Mouse (Mus musculus) liver, embryonic 13.5 days (tissue): Measurements from ENCODE around the gene Clic4. TPM values are rescaled to one million over a fixed set of nuclear protein-coding genes. Genes with fewer than 3 reads are reported as not detected.

Experiments used
- ATAC-seq: fragments of 200-750 bp; cut with Nextera tagmentation; 2 replicates; pipeline ENCODE4 v1.8.0; 2017; ENCODE audit warnings: low read depth, mild to moderate bottlenecking, moderate number of reproducible peaks, moderate library complexity
- DNase-seq: peaks from one replicate; pipeline ENCODE4 v3.0.0; 2022
- H3K27ac ChIP-seq: fragments of 300-500 bp; sonication (generic); 2 replicates; pipeline ENCODE4 v1.5.1; 2015; ENCODE audit warnings: moderate library complexity, mild to moderate bottlenecking, inconsistent platforms
- H3K27me3 ChIP-seq: fragments of 300-500 bp; sonication (generic); 2 replicates; pipeline ENCODE4 v1.6.1; 2015; ENCODE audit warnings: mild to moderate bottlenecking, inconsistent platforms
- H3K36me3 ChIP-seq: fragments of 300-500 bp; sonication (generic); 2 replicates; pipeline ENCODE4 v1.6.1; 2015; ENCODE audit warnings: mild to moderate bottlenecking, inconsistent platforms
- H3K4me1 ChIP-seq: fragments of 300-500 bp; sonication (generic); replicated peaks from 2 replicates; pipeline ENCODE4 v1.6.1; 2015; ENCODE audit warnings: inconsistent platforms
- H3K4me2 ChIP-seq: fragments of 300-500 bp; sonication (generic); 2 replicates; pipeline ENCODE4 v1.6.1; 2015; ENCODE audit warnings: inconsistent platforms, mild to moderate bottlenecking, moderate library complexity
- H3K4me3 ChIP-seq: fragments of 300-500 bp; sonication (generic); replicated peaks from 2 replicates; pipeline ENCODE4 v1.5.1; 2015; ENCODE audit warnings: mild to moderate bottlenecking, inconsistent platforms
- H3K9ac ChIP-seq: fragments of 300-500 bp; sonication (generic); 2 replicates; pipeline ENCODE4 v1.6.1; 2015; ENCODE audit warnings: mild to moderate bottlenecking, inconsistent platforms
- H3K9me3 ChIP-seq: fragments of 300-500 bp; sonication (generic); replicated peaks from 2 replicates; pipeline ENCODE4 v1.6.1; 2016; ENCODE audit warnings: inconsistent platforms
- WGBS: fragments of 180-500 bp; shearing (Covaris S2); methylation state at CpG from one replicate; pipeline ENCODE4 v1.1.7; 2015; ENCODE audit not compliant: insufficient replicate concordance; 5-methylcytosine and 5-hydroxymethylcytosine counted together
- polyA plus RNA-seq: library from polyadenylated mRNA; unstranded; fragments of >200 nt; fragmentation: Nextera tagmentation; extraction: Ambion mirVana; gene quantifications from 2 replicates; pipeline ENCODE4 v1.2.1, GENCODE M21; 2015

Clic4 gene
- polyA plus RNA-seq, 1 experiment from 2014 or later: 109 TPM

- DNase-seq (peak; percentile 32), ATAC-seq (no peak)
- Histone ChIP-seq H3K4me1 (peaks cover 97% of the 10 kb centered on the region), H3K9ac (no peak overlapping the region), H3K27me3 (no peaks in the 10 kb centered on the region), H3K36me3 (peaks cover 9% of the 10 kb centered on the region), H3K9me3 (0 out of 2 replicates have a peak, but pooled peaks cover 4% of the 10 kb centered on the region), H3K4me2 (no peak overlapping the region), H3K27ac (no peak overlapping the region; the same call in 1 of the 2 replicates), H3K4me3 (no peak overlapping the region)
- WGBS: 84% methylated on average over 3 of the region's 3 CpGs
Measured at GRCm38 (mm10) chr4:135244335-135244734, 28.3 kb downstream of the Clic4 start.

DNA sequence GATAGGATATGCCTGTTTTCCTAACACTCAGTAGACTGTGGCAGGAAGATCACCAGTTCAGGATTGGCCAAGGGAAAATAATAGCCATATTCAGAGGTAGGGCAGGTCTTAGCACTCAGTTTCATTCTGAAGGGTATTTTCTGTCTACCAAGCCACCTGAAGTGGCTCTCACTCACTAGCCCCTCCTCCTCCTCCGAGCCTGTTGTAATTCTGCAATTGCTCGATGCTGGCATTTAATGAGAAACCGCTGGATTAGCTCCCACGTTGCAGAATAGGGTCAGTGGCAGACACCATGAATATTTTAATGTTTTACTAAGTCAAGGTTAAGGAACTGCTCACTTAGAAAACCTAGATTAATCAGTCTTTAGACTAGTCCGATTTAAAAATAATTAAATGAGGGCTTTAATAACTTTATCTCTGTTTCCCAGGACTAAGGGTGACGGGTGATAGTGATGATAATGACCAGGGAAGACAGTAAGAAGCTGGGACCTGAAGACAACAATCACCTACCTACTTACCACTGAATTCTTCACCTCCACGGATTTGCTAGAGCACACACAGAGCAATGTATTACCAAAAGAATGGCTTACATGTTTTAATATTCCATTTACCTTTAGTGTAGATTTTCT, 29.6 kb downstream of the Clic4 start:
- no peak for DNase-seq
- H3K36me3 ChIP-seq: peaks cover 17% of the 10 kb centered on the region
- 39% methylated on average over 7 of the region's 7 CpGs for WGBS
- peaks cover 99% of the 10 kb centered on the region for H3K4me1 ChIP-seq
- H3K27me3 ChIP-seq: no peaks in the 10 kb centered on the region
- ATAC-seq: no peak
- H3K4me2 ChIP-seq: no peak overlapping the region
- no peaks in the 10 kb centered on the region for H3K9me3 ChIP-seq
- H3K27ac ChIP-seq: peak overlapping the region; percentile 60
- H3K4me3 ChIP-seq: no peak overlapping the region
- no peak overlapping the region; the same call in 1 of the 2 replicates for H3K9ac ChIP-seq

- H3K4me1 ChIP-seq: peaks cover 97% of the 10 kb centered on the region
- peak overlapping the region; percentile 33 for H3K4me2 ChIP-seq
- peaks cover 23% of the 10 kb centered on the region for H3K36me3 ChIP-seq
- DNase-seq (no peak), ATAC-seq (no peak)
- H3K27me3 ChIP-seq: no peaks in the 10 kb centered on the region
- H3K4me3 ChIP-seq: no peak overlapping the region
- H3K9ac ChIP-seq: 0 out of 2 replicates have a peak overlapping the region, but pooled peaks have one; percentile 23
- 44% methylated on average over 5 of the region's 5 CpGs for WGBS
- H3K27ac ChIP-seq: peak overlapping the region; percentile 60
- no peaks in the 10 kb centered on the region for H3K9me3 ChIP-seq
Measured at GRCm38 (mm10) chr4:135242383-135242782, 30.2 kb downstream of the Clic4 start.

- Histone ChIP-seq H3K27ac (peak overlapping the region; percentile 60), H3K4me1 (peaks cover 93% of the 10 kb centered on the region)
- ATAC-seq: 0 out of 2 replicates have a peak, but pooled peaks have one; percentile 19
Measured at GRCm38 (mm10) chr4:135241669-135242068, 30.9 kb downstream of the Clic4 start.

DNA sequence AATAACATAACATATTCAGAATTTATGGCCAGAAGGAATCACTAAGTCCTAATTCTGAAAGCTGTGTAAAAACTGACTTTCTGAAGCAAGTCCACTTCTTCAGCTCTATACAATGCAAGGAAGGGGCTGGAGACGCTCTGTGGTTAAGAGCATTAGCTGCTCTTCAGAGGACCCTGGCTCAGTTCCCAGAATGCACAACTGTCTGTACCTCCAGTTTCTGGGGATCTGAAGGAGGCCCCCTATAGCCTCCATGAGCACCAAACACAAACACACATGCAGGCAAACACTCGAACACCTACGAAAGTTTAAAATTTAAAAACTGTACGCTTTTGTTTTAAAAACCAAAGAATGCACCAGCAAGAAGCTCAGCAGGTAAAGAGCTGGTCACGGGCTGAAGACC, 31.5 kb downstream of the Clic4 start:
- 0 out of 2 replicates have a peak overlapping the region, but pooled peaks have one; percentile 33 for H3K4me2 ChIP-seq
- H3K4me1 ChIP-seq: peaks cover 94% of the 10 kb centered on the region
- H3K9ac ChIP-seq: peak overlapping the region; percentile 3; the same call in 1 of the 2 replicates
- ATAC-seq: no peak
- peaks cover 36% of the 10 kb centered on the region for H3K36me3 ChIP-seq
- H3K27me3 ChIP-seq: no peaks in the 10 kb centered on the region
- no peak overlapping the region for H3K4me3 ChIP-seq
- H3K27ac ChIP-seq: peak overlapping the region; percentile 60
- H3K9me3 ChIP-seq: no peaks in the 10 kb centered on the region
- 45% methylated on average over 5 of the region's 5 CpGs for WGBS
- no peak for DNase-seq

More at GRCm38 (mm10) chr4:135241669-135242068, 30.9 kb downstream of the Clic4 start:
- peak overlapping the region; percentile 33 for H3K4me2 ChIP-seq
- no peaks in the 10 kb centered on the region for H3K9me3 ChIP-seq
- DNase-seq: no peak
- H3K4me3 ChIP-seq: no peak overlapping the region
- H3K36me3 ChIP-seq: peaks cover 30% of the 10 kb centered on the region
- 23% methylated on average over 5 of the region's 5 CpGs for WGBS
- no peaks in the 10 kb centered on the region for H3K27me3 ChIP-seq
- H3K9ac ChIP-seq: 0 out of 2 replicates have a peak overlapping the region, but pooled peaks have one; percentile 3

- Histone ChIP-seq H3K4me3 (no peak overlapping the region), H3K27me3 (no peaks in the 10 kb centered on the region), H3K36me3 (peaks cover 40% of the 10 kb centered on the region), H3K4me2 (peak overlapping the region; percentile 53), H3K9me3 (no peaks in the 10 kb centered on the region), H3K4me1 (peaks cover 88% of the 10 kb centered on the region), H3K27ac (peak overlapping the region; percentile 60), H3K9ac (peak overlapping the region; percentile 13; the same call in 1 of the 2 replicates)
- 57% methylated on average over 3 of the region's 3 CpGs for WGBS
- ATAC-seq (no peak), DNase-seq (no peak)
Measured at GRCm38 (mm10) chr4:135240329-135240728, 32.3 kb downstream of the Clic4 start.

DNA sequence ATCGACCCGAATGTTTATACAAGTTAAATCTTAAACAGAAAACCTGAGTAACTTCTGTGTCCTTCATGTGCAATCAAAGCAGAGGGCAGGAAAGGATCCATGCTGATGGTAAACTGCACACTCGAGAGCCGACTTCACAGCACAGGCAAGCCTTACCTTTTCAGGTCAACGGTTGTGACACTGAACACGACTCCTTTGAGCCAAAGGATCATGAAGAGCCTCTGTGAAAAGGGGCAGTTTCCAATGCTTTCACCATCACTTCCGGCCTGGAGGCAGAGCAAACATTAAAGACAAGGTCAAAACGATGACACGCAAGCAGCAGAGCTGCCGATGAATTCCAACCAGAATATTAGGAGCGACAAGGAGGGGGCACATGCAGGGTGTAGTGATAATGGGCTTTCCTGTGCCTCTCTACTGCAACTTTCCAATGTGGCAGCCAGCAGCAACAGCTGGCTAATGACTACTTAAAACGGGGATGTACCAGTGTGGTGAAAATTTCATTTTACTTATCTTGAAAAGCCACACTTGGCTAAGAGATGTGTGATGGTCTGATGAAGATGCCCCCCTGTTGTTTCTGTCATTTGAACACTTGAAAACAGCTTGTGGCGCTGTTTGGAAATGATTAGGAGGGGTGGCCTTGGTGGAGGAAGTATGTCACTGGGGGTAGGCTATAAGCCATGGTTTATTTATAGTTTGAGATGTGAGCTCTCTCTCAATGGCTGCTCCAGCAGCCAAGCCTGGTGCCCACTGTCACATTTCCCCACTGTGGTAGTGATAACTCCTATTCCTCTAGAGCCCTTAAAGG, 33.7 kb downstream of the Clic4 start:
- H3K4me1 ChIP-seq: peaks cover 74% of the 10 kb centered on the region
- DNase-seq: peak; percentile 40
- no peaks in the 10 kb centered on the region for H3K9me3 ChIP-seq
- WGBS: 30% methylated on average over 13 of the region's 13 CpGs
- ATAC-seq: peak; percentile 82
- no peaks in the 10 kb centered on the region for H3K27me3 ChIP-seq
- peak overlapping the region; percentile 53 for H3K4me2 ChIP-seq
- peak overlapping the region; percentile 12; the same call in 1 of the 2 replicates for H3K4me3 ChIP-seq
- H3K36me3 ChIP-seq: peaks cover 52% of the 10 kb centered on the region
- H3K9ac ChIP-seq: peak overlapping the region; percentile 49
- H3K27ac ChIP-seq: peak overlapping the region; percentile 83

DNA sequence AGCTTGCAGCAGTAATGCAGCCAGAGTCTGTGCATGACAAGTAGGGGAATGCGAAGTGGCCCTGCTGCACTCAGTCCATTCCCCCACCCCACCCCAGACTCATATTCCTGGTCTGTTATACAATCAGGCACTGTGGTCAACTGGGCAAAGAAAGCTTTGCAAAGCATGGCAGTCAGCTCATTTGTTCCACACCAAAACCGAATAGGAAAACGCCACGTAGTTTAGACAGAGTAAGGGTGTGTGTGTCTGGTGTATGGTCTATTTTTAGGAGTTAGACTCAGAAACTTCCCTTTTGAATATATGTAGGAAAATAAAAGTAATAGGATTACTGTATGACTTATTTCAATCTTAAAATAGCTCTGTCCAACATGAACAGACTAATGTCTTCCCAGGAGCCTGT, 36.0 kb downstream of the Clic4 start:
- Histone ChIP-seq H3K9ac (no peak overlapping the region), H3K36me3 (peaks cover 67% of the 10 kb centered on the region), H3K4me1 (peaks cover 54% of the 10 kb centered on the region), H3K27me3 (no peaks in the 10 kb centered on the region), H3K4me2 (no peak overlapping the region), H3K9me3 (no peaks in the 10 kb centered on the region), H3K4me3 (no peak overlapping the region), H3K27ac (no peak overlapping the region)
- DNase-seq (no peak), ATAC-seq (no peak)
- 88% methylated on average over 4 of the region's 4 CpGs for WGBS

GRCm38 (mm10) chr4:135235546-135235945, 37.1 kb downstream of the Clic4 start:
- no peak overlapping the region for H3K4me2 ChIP-seq
- peaks cover 76% of the 10 kb centered on the region for H3K36me3 ChIP-seq
- H3K4me3 ChIP-seq: no peak overlapping the region
- no peaks in the 10 kb centered on the region for H3K27me3 ChIP-seq
- H3K9me3 ChIP-seq: no peaks in the 10 kb centered on the region
- peaks cover 45% of the 10 kb centered on the region for H3K4me1 ChIP-seq
- no peak overlapping the region for H3K9ac ChIP-seq
- H3K27ac ChIP-seq: no peak overlapping the region
- DNase-seq: no peak
- 88% methylated on average over 8 of the region's 8 CpGs for WGBS
- ATAC-seq: no peak

DNA sequence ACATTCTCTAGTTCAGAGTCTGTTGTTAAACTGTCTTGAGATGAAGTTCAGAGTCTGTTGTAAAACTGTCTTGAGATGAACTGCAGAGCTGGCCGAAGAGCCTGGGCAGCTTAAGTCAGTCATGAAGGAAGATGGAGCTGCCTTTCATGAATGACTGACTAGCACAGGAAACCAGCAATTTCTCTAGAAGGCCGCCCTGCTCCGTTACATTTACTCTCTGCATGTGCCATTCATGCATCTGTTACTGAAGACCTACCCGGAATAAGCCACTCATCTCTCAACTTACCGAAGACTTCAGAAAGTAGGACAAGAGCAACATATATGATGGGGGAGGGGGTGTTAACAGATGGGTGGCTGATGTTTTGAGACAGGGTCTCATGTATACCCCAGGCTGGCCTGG, 40.1 kb downstream of the Clic4 start:
- Histone ChIP-seq H3K4me1 (peaks cover 32% of the 10 kb centered on the region), H3K36me3 (peaks cover 66% of the 10 kb centered on the region), H3K4me2 (no peak overlapping the region), H3K4me3 (no peak overlapping the region), H3K9ac (no peak overlapping the region), H3K27ac (no peak overlapping the region), H3K9me3 (no peaks in the 10 kb centered on the region), H3K27me3 (no peaks in the 10 kb centered on the region)
- ATAC-seq (no peak), DNase-seq (no peak)
- WGBS: 76% methylated on average over 5 of the region's 5 CpGs

GRCm38 (mm10) chr4:135231543-135231942, 41.1 kb downstream of the Clic4 start:
- H3K27ac ChIP-seq: no peak overlapping the region
- H3K4me3 ChIP-seq: no peak overlapping the region
- H3K36me3 ChIP-seq: peaks cover 59% of the 10 kb centered on the region
- no peaks in the 10 kb centered on the region for H3K27me3 ChIP-seq
- DNase-seq (no peak), ATAC-seq (no peak)
- H3K9ac ChIP-seq: no peak overlapping the region
- 88% methylated on average over 5 of the region's 5 CpGs for WGBS
- no peak overlapping the region for H3K4me2 ChIP-seq
- H3K4me1 ChIP-seq: peaks cover 27% of the 10 kb centered on the region
- no peaks in the 10 kb centered on the region for H3K9me3 ChIP-seq
